Mouse (Mus musculus) c-Kit-negative CD71-positive TER-119-positive erythroid progenitor cells, embryonic 14.5 days (primary cell): Measurements from ENCODE around the gene Plet1.

Experiments used
- DNase-seq: peaks from one replicate; pipeline ENCODE4 v3.0.0-alpha.2; 2013; ENCODE audit warnings: low read depth, low spot score

Plet1 gene

GRCm38 (mm10) chr9:50495405-50496150, 1.3 kb downstream of the Plet1 start:
- no peak for DNase-seq

- no peak for DNase-seq
Measured at GRCm38 (mm10) chr9:50496151-50496505, 1.8 kb downstream of the Plet1 start.

GRCm38 (mm10) chr9:50496546-50496945, 2.2 kb downstream of the Plet1 start:
- DNase-seq, result no peak

GRCm38 (mm10) chr9:50497076-50497475, 2.8 kb downstream of the Plet1 start:
- DNase-seq, result no peak

- DNase-seq, result no peak
Measured at GRCm38 (mm10) chr9:50497536-50497935, 3.2 kb downstream of the Plet1 start.

GRCm38 (mm10) chr9:50498815-50499214, 4.5 kb downstream of the Plet1 start:
- DNase-seq, result no peak

- DNase-seq, result no peak
Measured at GRCm38 (mm10) chr9:50499781-50500180, 5.5 kb downstream of the Plet1 start.

- DNase-seq, result no peak
Measured at GRCm38 (mm10) chr9:50500467-50500973, 6.2 kb downstream of the Plet1 start.

- DNase-seq, result peak; percentile 32
Measured at GRCm38 (mm10) chr9:50500974-50501501, 6.7 kb downstream of the Plet1 start.

- DNase-seq, result no peak
Measured at GRCm38 (mm10) chr9:50502949-50503348, 8.6 kb downstream of the Plet1 start.

- no peak for DNase-seq
Measured at GRCm38 (mm10) chr9:50505405-50505804, 11.1 kb downstream of the Plet1 start.

- DNase-seq, result no peak
Measured at GRCm38 (mm10) chr9:50507570-50507969, 13.2 kb downstream of the Plet1 start.

GRCm38 (mm10) chr9:50515462-50515861, 21.1 kb downstream of the Plet1 start:
- no peak for DNase-seq

- DNase-seq, result no peak
Measured at GRCm38 (mm10) chr9:50518781-50519180, 24.5 kb downstream of the Plet1 start.

- DNase-seq, result no peak
Measured at GRCm38 (mm10) chr9:50520748-50521147, 26.4 kb downstream of the Plet1 start.

GRCm38 (mm10) chr9:50521562-50521961, 27.2 kb downstream of the Plet1 start:
- DNase-seq, result no peak

- DNase-seq, result no peak
Measured at GRCm38 (mm10) chr9:50522574-50522973, 28.2 kb downstream of the Plet1 start.

GRCm38 (mm10) chr9:50524936-50525335, 30.6 kb downstream of the Plet1 start:
- DNase-seq, result no peak

GRCm38 (mm10) chr9:50525585-50525984, 31.3 kb downstream of the Plet1 start:
- no peak for DNase-seq

GRCm38 (mm10) chr9:50527860-50528259, 33.5 kb downstream of the Plet1 start:
- no peak for DNase-seq

- peak; percentile 94 for DNase-seq
Measured at GRCm38 (mm10) chr9:50528293-50528892, 34.1 kb downstream of the Plet1 start, which contains the start of gene Pts. Pts (minus strand) TSS chr9:50528724.

GRCm38 (mm10) chr9:50530890-50531289, 36.6 kb downstream of the Plet1 start:
- DNase-seq, result no peak

GRCm38 (mm10) chr9:50533328-50533727, 39.0 kb downstream of the Plet1 start:
- DNase-seq, result no peak
